Mouse (Mus musculus) MEL (cell line): Measurements from ENCODE around the gene Aldh5a1.

Experiments used
- CTCF ChIP-seq, 3 experiments: IDR thresholded peaks in 2 of 3; conservative IDR thresholded peaks in 1 of 3; 2 replicates each; pipeline ENCODE4 v1.5.1; 2011 to 2012; ENCODE audit warnings: low read length in 3 of 3, low read depth in 2 of 3, mild to moderate bottlenecking in 2 of 3, improper control_type of control experiment in 1 of 3, inconsistent platforms in 1 of 3, mixed read lengths in 1 of 3, moderate library complexity in 1 of 3; ENCODE audit not compliant: control insufficient read depth in 1 of 3, insufficient read depth in 1 of 3, poor library complexity in 1 of 3, severe bottlenecking in 1 of 3
- EP300 ChIP-seq, 2 experiments: IDR thresholded peaks; 2 replicates each; pipeline ENCODE4 v1.6.1; 2011; ENCODE audit warnings: improper control_type of control experiment in 2 of 2, low read length in 2 of 2, low read depth in 1 of 2, mild to moderate bottlenecking in 1 of 2
- ETS1 ChIP-seq: IDR thresholded peaks from 2 replicates; pipeline ENCODE4 v1.6.1; 2012; ENCODE audit warnings: low read depth, mild to moderate bottlenecking, inconsistent platforms, low read length, improper control_type of control experiment, moderate library complexity
- POLR2A ChIP-seq, 2 experiments: IDR thresholded peaks; 2 replicates each; pipeline ENCODE4 v1.6.1; 2011 to 2012; ENCODE audit warnings: low read length in 2 of 2, mild to moderate bottlenecking in 2 of 2, control low read depth in 1 of 2, improper control_type of control experiment in 1 of 2, low read depth in 1 of 2, moderate library complexity in 1 of 2; ENCODE audit not compliant: control insufficient read depth in 1 of 2, insufficient read depth in 1 of 2, poor library complexity in 1 of 2
- TAL1 ChIP-seq: IDR thresholded peaks from 2 replicates; pipeline ENCODE4 v1.6.1; 2012; ENCODE audit warnings: mild to moderate bottlenecking, inconsistent platforms, low read length, moderate library complexity, mixed read lengths
- UBTF ChIP-seq: IDR thresholded peaks from 2 replicates; pipeline ENCODE4 v1.6.1; 2012; ENCODE audit warnings: low read depth, mild to moderate bottlenecking, inconsistent platforms, low read length, improper control_type of control experiment, moderate library complexity, borderline replicate concordance; ENCODE audit not compliant: insufficient read depth
- USF1 ChIP-seq: IDR thresholded peaks from 2 replicates; pipeline ENCODE4 v1.6.1; 2014; ENCODE audit warnings: low read depth, mild to moderate bottlenecking, inconsistent platforms, low read length, improper control_type of control experiment, moderate library complexity
- USF2 ChIP-seq, 2 experiments: IDR thresholded peaks; 2 replicates each; pipeline ENCODE4 v1.6.1; 2011 to 2012; ENCODE audit warnings: improper control_type of control experiment in 2 of 2, low read length in 2 of 2, borderline replicate concordance in 1 of 2, inconsistent platforms in 1 of 2, low read depth in 1 of 2, mild to moderate bottlenecking in 1 of 2; ENCODE audit not compliant: insufficient read depth in 1 of 2
- ZMIZ1 ChIP-seq: IDR thresholded peaks from 2 replicates; pipeline ENCODE4 v1.6.1; 2012; ENCODE audit warnings: low read depth, mild to moderate bottlenecking, inconsistent platforms, low read length, improper control_type of control experiment, moderate library complexity

GRCm38 (mm10) chr13:24901916-24902315, 35.5 kb downstream of the Aldh5a1 start:
- TF ChIP-seq EP300 (IDR thresholded peaks at IDR 0.05; ENCODE audit: low read depth in 1 of 2, low read length in 2 of 2), result no peak
- no peak for TF ChIP-seq UBTF
- TF ChIP-seq TAL1, result no peak
- TF ChIP-seq CTCF (IDR thresholded peaks at IDR 0.05 in 2 of 3, conservative IDR thresholded peaks at IDR 0.05 in 1 of 3; ENCODE audit: control insufficient read depth in 1 of 3, insufficient read depth in 1 of 3, low read depth in 2 of 3, low read length in 3 of 3, poor library complexity in 1 of 3, severe bottlenecking in 1 of 3), result no peak
- no peak for TF ChIP-seq ZMIZ1
- TF ChIP-seq USF1, result no peak
- no peak for TF ChIP-seq USF2 (IDR thresholded peaks at IDR 0.05; ENCODE audit: borderline replicate concordance in 1 of 2, insufficient read depth in 1 of 2, low read depth in 1 of 2, low read length in 2 of 2)
- no peak for TF ChIP-seq POLR2A (IDR thresholded peaks at IDR 0.05; ENCODE audit: control insufficient read depth in 1 of 2, insufficient read depth in 1 of 2, low read depth in 1 of 2, low read length in 2 of 2, poor library complexity in 1 of 2)
- TF ChIP-seq ETS1, result no peak
